Mouse (Mus musculus) heart, embryonic 12.5 days (tissue): ENCODE results near the gene Acsm4. TPM values are rescaled to one million over a fixed set of nuclear protein-coding genes. Genes with fewer than 3 reads are reported as not detected.

ENCODE experiments used
- ATAC-seq: fragments of 200-750 bp; cut with Nextera tagmentation; 2 replicates; pipeline ENCODE4 v1.8.0; 2017; ENCODE audit warnings: moderate TSS enrichment, moderate library complexity; ENCODE audit not compliant: insufficient number of reproducible peaks, low FRiP score
- H3K27ac ChIP-seq: fragments of 300-500 bp; sonication (generic); 2 replicates; pipeline ENCODE4 v1.5.1; 2016; ENCODE audit warnings: mild to moderate bottlenecking, moderate library complexity; ENCODE audit not compliant: poor library complexity, severe bottlenecking
- H3K27me3 ChIP-seq: fragments of 300-500 bp; sonication (generic); replicated peaks from 2 replicates; pipeline ENCODE4 v1.6.1; 2016; ENCODE audit warnings: mild to moderate bottlenecking, moderate library complexity
- H3K36me3 ChIP-seq: fragments of 300-500 bp; sonication (generic); 2 replicates; pipeline ENCODE4 v1.6.1; 2016; ENCODE audit warnings: mild to moderate bottlenecking, moderate library complexity
- H3K4me1 ChIP-seq: fragments of 300-500 bp; sonication (generic); replicated peaks from 2 replicates; pipeline ENCODE4 v1.6.1; 2016; ENCODE audit warnings: mild to moderate bottlenecking
- H3K4me2 ChIP-seq: fragments of 300-500 bp; sonication (generic); 2 replicates; pipeline ENCODE4 v1.6.1; 2016; ENCODE audit warnings: mild to moderate bottlenecking, moderate library complexity
- H3K4me3 ChIP-seq: fragments of 300-500 bp; sonication (generic); 2 replicates; pipeline ENCODE4 v1.5.1; 2016; ENCODE audit warnings: mild to moderate bottlenecking
- H3K9ac ChIP-seq: fragments of 300-500 bp; sonication (generic); 2 replicates; pipeline ENCODE4 v1.6.1; 2016; ENCODE audit warnings: mild to moderate bottlenecking, moderate library complexity
- H3K9me3 ChIP-seq: fragments of 300-500 bp; sonication (generic); replicated peaks from 2 replicates; pipeline ENCODE4 v1.6.1; 2016; ENCODE audit warnings: mild to moderate bottlenecking, moderate library complexity
- WGBS: fragments of 180-500 bp; shearing (Covaris S2); methylation state at CpG from one replicate; pipeline ENCODE4 v1.1.7; 2016; 5-methylcytosine and 5-hydroxymethylcytosine counted together
- polyA plus RNA-seq: library from polyadenylated mRNA; unstranded; fragments of >200 nt; fragmentation: Nextera tagmentation; extraction: Ambion mirVana; gene quantifications from 2 replicates; pipeline ENCODE4 v1.2.1, GENCODE M21; 2016

Gene Acsm4
- polyA plus RNA-seq, 1 experiment from 2014 or later = not detected

GRCm38 (mm10) chr7:119762166-119762697, 72.4 kb downstream of the Acsm4 start:
- Histone ChIP-seq H3K27ac (no peak overlapping the region), H3K4me2 (no peak overlapping the region), H3K36me3 (no peaks in the 10 kb centered on the region), H3K9ac (no peak overlapping the region), H3K9me3 (peaks cover 9% of the 10 kb centered on the region), H3K4me3 (no peak overlapping the region), H3K4me1 (no peaks in the 10 kb centered on the region), H3K27me3 (no peaks in the 10 kb centered on the region)
- no peak for ATAC-seq
- 46% methylated on average over 4 of the region's 4 CpGs for WGBS

Other genes starting within 250 kb of the Acsm4 start
- gene Gp2, start 230.7 kb upstream of the Acsm4 start, polyA plus RNA-seq = not detected in 2 replicates
- not detected in 2 replicates for gene Umod, start 210.7 kb upstream of the Acsm4 start, polyA plus RNA-seq
- gene Acsm5, start 170.6 kb upstream of the Acsm4 start, polyA plus RNA-seq = not detected in 2 replicates
- not detected in 2 replicates for gene Pdilt, start 166.5 kb upstream of the Acsm4 start, polyA plus RNA-seq
- gene Acsm2, start 135.7 kb upstream of the Acsm4 start, polyA plus RNA-seq = not detected in 2 replicates
- not detected in 2 replicates for gene Acsm1, start 83.0 kb upstream of the Acsm4 start, polyA plus RNA-seq
- gene Thumpd1, start 30.8 kb downstream of the Acsm4 start, polyA plus RNA-seq = 58.4 and 59.6 TPM in 2 replicates
- 0.14 and 0.52 TPM in 2 replicates for gene Acsm3, start 70.9 kb downstream of the Acsm4 start, polyA plus RNA-seq
- 18.7 and 22.8 TPM in 2 replicates for gene Rexo5, start 104.0 kb downstream of the Acsm4 start, polyA plus RNA-seq
- gene Eri2, start 104.0 kb downstream of the Acsm4 start, polyA plus RNA-seq = 17.4 and 17.8 TPM in 2 replicates
- gene Lyrm1, start 205.8 kb downstream of the Acsm4 start, polyA plus RNA-seq = 9.2 and 9.8 TPM in 2 replicates
- 9.9 and 12.9 TPM in 2 replicates for gene Dcun1d3, start 206.3 kb downstream of the Acsm4 start, polyA plus RNA-seq